Mouse (Mus musculus) layer of hippocampus, adult 9-11 months (tissue): ENCODE results near the gene Wdr49.
A peak's percentile ranks its signal among the peaks of the same experiment; 100 is the strongest.

Experiments
- DNase-seq: peaks from one replicate; pipeline ENCODE4 v3.0.0; 2022

Wdr49 gene

GRCm38 (mm10) chr3:75482056-75482455 is at the start of gene Wdr49:
Gene Wdr49 (minus strand): TSS chr3:75482156.
- no peak for DNase-seq

- DNase-seq: no peak
Observed at GRCm38 (mm10) chr3:75531074-75531473, 49.1 kb upstream of the Wdr49 start.

DNA sequence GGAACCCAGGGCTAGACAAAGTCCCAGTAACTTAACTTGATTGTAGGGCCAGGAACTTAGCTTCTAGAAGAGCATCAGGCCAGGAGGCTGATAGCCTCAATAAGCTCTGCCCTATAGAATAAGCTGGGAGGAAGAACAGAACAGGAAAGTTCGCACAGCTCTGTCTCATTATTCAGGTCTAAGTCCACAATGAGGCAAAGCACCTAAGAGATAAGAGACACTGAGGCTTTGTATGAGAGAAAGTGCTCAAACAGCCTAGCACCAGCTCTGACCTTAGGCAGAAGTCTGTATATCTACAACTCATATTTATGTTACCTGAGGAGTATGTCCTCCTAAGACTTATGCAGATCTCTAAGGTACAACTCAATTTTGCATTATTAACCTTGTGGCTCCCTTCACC is 40.6 kb upstream of the Wdr49 start:
- DNase-seq: no peak

GRCm38 (mm10) chr3:75521314-75521713 is 39.4 kb upstream of the Wdr49 start:
- DNase-seq: no peak

GRCm38 (mm10) chr3:75517631-75518250 is 35.8 kb upstream of the Wdr49 start:
- DNase-seq: peak; percentile 9

DNA sequence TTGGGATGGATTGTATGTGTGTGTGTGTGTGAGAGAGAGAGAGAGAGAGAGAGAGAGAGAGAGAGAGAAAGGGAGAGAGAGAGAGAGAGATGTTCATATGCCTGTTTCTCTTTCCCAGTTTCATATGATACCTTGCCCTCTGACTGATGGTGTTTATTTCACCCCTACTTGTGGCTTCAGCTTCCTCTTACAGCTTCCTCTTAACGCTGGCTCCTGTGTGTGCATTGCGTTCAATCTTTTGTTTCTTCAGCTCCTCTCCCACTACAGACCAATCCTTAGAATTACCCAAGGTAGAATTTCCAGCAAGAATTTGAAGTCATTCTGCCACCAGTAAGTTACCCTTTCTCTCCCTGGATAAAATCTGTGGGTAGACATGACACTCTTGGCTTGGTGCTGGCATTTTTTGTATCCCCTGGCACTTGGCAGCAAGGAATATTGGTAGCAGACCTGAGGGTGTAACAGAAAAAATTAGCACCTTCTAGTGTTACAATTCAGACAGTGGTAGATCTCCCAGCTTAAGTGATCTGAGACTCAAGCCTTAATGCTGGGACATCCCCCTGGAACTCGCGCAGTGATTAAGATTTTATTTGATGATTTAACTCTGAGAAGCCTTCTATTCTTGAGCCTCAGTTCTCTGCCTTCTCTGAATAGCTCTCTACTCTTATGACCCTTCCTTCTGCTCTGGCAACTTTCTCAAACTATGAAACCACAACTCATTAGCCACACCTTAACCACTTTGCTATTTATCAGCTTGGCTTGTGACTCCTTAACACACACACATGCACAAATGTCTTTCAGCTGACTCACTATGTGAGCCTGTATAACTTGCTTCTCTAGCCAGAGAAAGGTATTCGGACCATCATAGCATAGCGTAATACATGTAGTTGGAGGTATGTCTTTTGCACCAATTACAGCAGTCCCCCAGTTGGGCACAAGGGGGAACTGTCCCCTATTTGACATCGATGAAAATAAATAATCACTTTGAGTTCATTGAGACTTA is 17.3 kb upstream of the Wdr49 start:
- no peak for DNase-seq

- no peak for DNase-seq
Observed at GRCm38 (mm10) chr3:75492913-75493312, 11.0 kb upstream of the Wdr49 start.

DNA sequence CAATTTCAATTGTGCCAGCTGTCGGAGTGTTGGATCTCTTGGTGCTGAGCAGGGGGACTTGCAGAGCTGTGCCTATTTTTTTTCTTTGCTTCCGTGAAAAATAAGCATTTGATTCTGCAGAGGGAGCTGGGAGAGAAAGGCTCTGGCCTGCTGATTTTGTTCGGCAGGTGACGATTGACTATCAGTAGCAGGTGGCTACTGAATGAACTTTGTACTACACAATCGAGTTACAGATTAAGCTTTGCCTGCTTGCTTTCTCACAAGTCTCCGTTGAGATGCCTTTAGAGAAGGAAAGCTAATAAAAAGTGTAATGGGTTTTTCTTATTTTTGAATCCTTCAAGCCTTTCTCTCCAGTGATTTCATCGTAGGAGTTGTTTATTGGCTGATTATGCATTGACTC is 6.8 kb downstream of the Wdr49 start:
- DNase-seq: peak; percentile 9

DNA sequence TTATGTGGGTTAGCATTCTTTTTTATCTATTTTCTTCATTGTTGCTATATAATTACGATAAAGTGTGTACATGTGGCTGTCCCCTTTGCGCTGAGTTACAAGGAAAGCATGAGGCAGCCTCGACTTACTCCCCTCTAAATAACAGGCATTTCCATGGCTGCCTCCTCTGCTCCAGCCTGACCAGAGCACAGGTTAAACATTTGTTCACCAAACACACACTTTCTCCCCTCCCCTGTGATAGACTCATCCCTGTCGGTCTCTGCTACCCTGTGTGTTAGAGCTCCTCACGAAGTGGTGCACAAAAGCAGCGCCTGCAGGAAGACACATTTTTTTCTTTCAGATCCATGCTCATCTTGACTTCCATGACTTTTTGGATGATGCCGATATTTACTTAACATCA is 7.3 kb downstream of the Wdr49 start:
- DNase-seq: no peak

DNA sequence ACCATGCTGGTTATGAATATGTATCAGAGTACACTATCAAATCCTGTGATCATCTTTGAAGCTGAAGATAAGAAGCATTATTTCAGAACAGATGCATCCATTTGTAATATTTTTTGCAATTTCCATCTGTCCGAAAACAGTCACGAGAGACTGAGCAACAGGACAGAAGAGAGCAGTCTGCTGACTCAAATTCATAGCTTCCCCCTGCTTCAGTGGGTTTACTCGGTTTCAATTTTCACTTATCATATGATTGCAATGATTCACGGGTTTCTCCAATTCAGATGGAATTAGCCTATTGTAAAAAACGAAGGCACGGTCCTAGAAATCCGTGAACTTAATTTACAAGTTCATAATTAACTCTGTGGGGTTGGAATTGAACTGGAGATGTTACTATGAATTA is 13.8 kb downstream of the Wdr49 start:
- DNase-seq: no peak

DNA sequence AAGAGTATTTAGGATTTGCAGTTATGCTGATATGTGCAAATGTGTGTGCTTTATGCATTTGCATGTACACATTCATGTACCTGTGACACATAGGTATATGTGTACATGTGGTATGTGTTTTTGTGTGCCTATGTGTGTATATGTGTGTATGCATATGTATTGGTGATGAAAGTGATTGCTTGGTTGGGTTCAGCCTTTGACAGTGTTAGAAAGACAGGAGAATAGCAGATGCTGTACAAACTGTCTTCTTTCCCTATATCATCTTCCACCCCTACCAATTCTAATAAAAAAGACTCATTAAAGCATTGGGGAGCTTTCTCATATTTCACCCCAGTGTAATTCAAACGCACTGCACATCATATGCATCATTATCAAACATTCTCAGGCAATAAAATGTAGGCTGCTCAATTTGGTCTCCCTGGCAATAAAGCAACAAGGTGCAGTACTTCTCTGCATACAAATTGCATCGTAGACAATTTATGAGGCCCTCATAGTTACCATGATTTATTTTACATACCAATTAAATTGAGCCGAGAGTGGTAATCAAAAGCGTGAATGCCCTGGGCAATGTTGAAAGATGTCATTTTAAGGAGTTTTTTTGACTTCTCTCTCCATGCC is 51.3 kb downstream of the Wdr49 start:
- no peak for DNase-seq

DNA sequence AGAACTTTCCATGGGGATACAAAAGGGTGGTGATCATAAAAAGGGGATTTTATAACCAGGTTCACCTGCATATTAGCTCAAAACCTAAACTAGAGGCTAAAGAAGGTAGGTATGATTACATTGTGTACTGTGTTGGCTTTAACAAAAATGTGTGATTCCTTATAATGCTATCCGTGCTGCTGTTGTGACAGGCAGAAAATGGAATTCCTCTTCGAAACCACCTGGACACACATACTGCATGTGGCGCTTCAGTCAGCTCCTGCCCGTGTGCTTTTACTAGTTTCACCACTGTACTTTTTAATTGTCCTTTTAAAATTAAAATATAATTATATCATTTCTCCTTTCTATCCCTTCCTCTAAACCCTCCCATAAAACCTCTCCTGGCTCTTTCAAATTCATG is 86.0 kb downstream of the Wdr49 start:
- DNase-seq: no peak

DNA sequence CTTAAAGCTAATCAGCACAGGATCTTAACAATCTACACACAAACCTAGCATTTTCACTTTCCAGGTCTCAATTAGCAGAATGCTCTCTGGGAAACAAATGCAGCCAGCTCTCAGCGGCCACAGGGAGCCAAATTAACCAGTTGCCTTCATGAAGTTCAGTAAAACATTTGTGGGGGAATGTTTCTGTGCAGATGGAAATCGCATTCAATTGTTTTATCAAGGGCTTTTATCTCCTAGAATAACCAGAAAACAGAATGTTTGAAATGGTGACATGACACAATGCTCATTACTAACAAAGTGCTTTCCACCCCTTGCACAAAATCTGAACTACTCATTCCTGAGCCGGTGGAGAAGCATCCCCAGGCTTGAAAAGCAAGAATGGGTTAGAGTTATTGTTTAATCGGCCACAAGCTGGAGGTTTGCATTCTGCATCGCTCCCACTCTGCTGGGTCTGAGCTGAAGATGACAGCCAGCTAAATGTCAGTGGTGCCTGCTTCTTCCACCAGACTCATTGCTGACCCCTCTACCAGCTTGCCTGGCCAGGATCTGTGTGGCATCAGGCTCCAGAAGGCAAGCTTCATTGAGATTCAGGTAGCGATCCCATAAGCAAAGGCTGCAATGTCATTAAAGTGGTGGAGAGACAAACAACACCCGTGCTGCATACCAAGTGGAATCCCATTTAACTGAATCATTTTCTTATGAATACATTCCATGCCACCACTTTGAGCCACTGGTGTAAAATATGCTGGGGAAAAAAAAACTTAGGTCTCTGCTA is 86.6 kb downstream of the Wdr49 start:
- DNase-seq: peak; percentile 44

GRCm38 (mm10) chr3:75394487-75394886 is 87.5 kb downstream of the Wdr49 start:
- DNase-seq: no peak

- DNase-seq: peak; percentile 25
Observed at GRCm38 (mm10) chr3:75381776-75382175, 100.2 kb downstream of the Wdr49 start.

- DNase-seq: peak; percentile 13
Observed at GRCm38 (mm10) chr3:75353972-75354371, 128.0 kb downstream of the Wdr49 start.

- DNase-seq: no peak
Observed at GRCm38 (mm10) chr3:75337196-75337595, 144.8 kb downstream of the Wdr49 start.

DNA sequence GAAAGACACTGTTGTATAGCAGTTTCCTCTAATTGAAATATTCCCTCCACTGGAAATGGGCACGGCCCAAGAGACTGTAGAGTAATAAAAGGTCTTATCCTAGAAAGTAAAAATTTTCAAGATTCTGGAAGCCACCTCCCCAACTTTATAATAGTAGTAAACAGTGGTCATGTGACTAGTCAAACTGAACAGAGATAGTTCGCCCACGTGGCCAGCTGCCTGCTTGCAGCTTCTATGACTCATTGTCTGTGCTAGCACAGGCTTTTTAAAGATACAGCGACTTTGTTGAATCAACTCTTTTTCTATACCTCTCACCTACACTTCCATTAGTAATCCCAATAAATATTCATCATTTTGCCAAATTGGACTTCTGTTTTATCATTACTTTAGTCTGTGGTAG is 161.0 kb downstream of the Wdr49 start:
- peak; percentile 65 for DNase-seq

DNA sequence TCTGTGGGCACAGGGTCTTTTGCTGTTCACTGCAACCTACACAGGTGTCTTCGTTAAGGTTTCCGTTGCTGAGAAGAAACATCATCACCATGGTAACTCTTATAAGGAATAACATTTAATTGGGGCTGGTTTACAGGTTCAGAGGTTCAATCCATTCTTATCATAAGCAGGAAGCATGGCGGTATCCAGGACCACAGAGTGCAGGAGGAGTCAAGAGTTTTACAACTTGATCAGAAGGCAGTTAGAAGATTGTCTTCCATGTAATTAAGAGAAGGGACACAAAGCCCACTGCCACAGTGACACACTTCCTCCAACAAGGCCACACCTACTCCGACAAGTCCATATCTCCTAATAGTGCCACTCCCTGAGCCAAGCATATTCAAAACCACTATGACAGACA is 173.1 kb downstream of the Wdr49 start:
- no peak for DNase-seq

DNA sequence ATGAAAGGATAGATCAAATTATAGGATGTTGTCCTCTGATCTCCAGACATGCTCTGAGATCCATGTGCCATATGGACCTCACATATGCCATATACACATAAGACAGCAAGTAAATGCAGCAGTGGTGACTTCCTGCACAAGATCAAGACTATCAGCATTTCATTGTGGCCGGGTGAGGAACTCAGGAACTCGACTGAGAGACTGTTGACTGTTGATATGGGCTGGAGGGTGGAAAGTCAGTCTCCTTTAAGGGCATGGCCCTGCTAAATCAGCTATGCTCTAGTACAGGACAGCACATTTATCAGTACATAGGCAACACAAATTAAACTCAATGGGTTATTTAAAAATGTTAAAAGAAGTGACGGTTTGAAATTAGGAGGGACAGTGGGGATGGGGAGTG is 173.7 kb downstream of the Wdr49 start:
- DNase-seq: no peak

GRCm38 (mm10) chr3:75305584-75305983 is 176.4 kb downstream of the Wdr49 start:
- DNase-seq: no peak

- DNase-seq: no peak
Observed at GRCm38 (mm10) chr3:75304621-75305020, 177.3 kb downstream of the Wdr49 start.

DNA sequence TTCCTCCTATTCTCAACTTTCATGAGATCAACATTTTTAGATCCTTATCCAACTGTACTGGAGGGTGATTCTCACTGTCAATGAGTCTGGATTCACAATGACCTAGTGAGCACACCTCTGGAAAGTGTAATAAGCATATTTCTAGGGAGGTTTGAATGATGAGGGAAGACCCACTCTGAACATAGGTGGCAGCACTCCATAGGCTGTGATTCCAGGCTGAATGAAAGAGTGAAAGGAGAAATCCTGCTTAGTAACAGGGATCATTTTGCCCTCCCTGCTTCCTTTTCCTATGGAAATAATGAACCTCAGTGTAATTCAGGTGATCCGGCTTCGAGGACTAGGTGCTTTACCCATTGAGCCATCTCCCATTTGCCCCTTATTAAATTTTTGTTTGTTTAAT is 180.9 kb downstream of the Wdr49 start:
- no peak for DNase-seq
